Mouse (Mus musculus): ENCODE measurements around the gene Cacnb2. TPM values are rescaled to one million over a fixed set of nuclear protein-coding genes. Genes with fewer than 3 reads are reported as not detected.

Gene Cacnb2
- total and polyA plus RNA-seq, 2 experiments, result 0.06 to 0.46 TPM

GRCm38 (mm10) chr2:14620120-14620853 lies 17.4 kb downstream of the Cacnb2 start:
- H3K27ac ChIP-seq (replicated peaks; ENCODE audit: insufficient read depth, low read depth, low read length), result no peak overlapping the region
- H3K4me3 ChIP-seq (ENCODE audit: insufficient read depth, low read depth, low read length), result no peak overlapping the region
- H3K4me1 ChIP-seq (ENCODE audit: control insufficient read depth, insufficient read depth, low read length), result no peaks in the 10 kb centered on the region
- H3K27me3 ChIP-seq (ENCODE audit: control insufficient read depth, insufficient read depth, low read length), result no peaks in the 10 kb centered on the region
- H3K79me2 ChIP-seq (ENCODE audit: control insufficient read depth, insufficient read depth, low read length), result no peaks in the 10 kb centered on the region
- no peaks in the 10 kb centered on the region for H3K36me3 ChIP-seq (ENCODE audit: control insufficient read depth, insufficient read depth, low read length)
- WGBS, result 89% methylated on average over 6 of the region's 6 CpGs
- TF ChIP-seq POLR2A (IDR thresholded peaks at IDR 0.05; ENCODE audit: extremely low read depth, insufficient read depth, low read length) (no peak), CTCF (IDR thresholded peaks at IDR 0.05; ENCODE audit: low read depth, low read length) (no peak)
- no peak for DNase-seq (ENCODE audit: extremely low read depth, low read depth, low spot score)
- H3K9ac ChIP-seq (ENCODE audit: low read depth, low read length), result no peak overlapping the region

GRCm38 (mm10) chr2:14620891-14621290 lies 18.0 kb downstream of the Cacnb2 start:
- no peak overlapping the region for H3K4me3 ChIP-seq (ENCODE audit: insufficient read depth, low read depth, low read length)
- no peaks in the 10 kb centered on the region for H3K4me1 ChIP-seq (ENCODE audit: control insufficient read depth, insufficient read depth, low read length)
- H3K36me3 ChIP-seq (ENCODE audit: control insufficient read depth, insufficient read depth, low read length), result no peaks in the 10 kb centered on the region
- no peak overlapping the region for H3K9ac ChIP-seq (ENCODE audit: low read depth, low read length)
- no peaks in the 10 kb centered on the region for H3K27me3 ChIP-seq (ENCODE audit: control insufficient read depth, insufficient read depth, low read length)
- no peak for TF ChIP-seq CTCF (IDR thresholded peaks at IDR 0.05; ENCODE audit: low read depth, low read length)
- TF ChIP-seq POLR2A (IDR thresholded peaks at IDR 0.05; ENCODE audit: extremely low read depth, insufficient read depth, low read length), result no peak
- no peak overlapping the region for H3K27ac ChIP-seq (replicated peaks; ENCODE audit: insufficient read depth, low read depth, low read length)
- no peak for DNase-seq (ENCODE audit: extremely low read depth, low read depth, low spot score)
- WGBS, result 59% methylated on average over 4 of the region's 4 CpGs
- no peaks in the 10 kb centered on the region for H3K79me2 ChIP-seq (ENCODE audit: control insufficient read depth, insufficient read depth, low read length)

GRCm38 (mm10) chr2:14623820-14624219 lies 20.9 kb downstream of the Cacnb2 start:
- WGBS, result 82% methylated on average over 5 of the region's 5 CpGs

GRCm38 (mm10) chr2:14629814-14630492 lies 27.1 kb downstream of the Cacnb2 start:
- Histone ChIP-seq H3K27ac (replicated peaks; ENCODE audit: insufficient read depth, low read depth, low read length) (no peak overlapping the region), H3K36me3 (ENCODE audit: control insufficient read depth, insufficient read depth, low read length) (no peaks in the 10 kb centered on the region), H3K9ac (ENCODE audit: low read depth, low read length) (no peak overlapping the region), H3K79me2 (ENCODE audit: control insufficient read depth, insufficient read depth, low read length) (no peaks in the 10 kb centered on the region), H3K4me3 (ENCODE audit: insufficient read depth, low read depth, low read length) (no peak overlapping the region), H3K27me3 (ENCODE audit: control insufficient read depth, insufficient read depth, low read length) (no peaks in the 10 kb centered on the region), H3K4me1 (ENCODE audit: control insufficient read depth, insufficient read depth, low read length) (no peaks in the 10 kb centered on the region)
- DNase-seq (ENCODE audit: extremely low read depth, low read depth, low spot score), result no peak
- WGBS, result 78% methylated on average over 9 of the region's 9 CpGs
- no peak for TF ChIP-seq CTCF (IDR thresholded peaks at IDR 0.05; ENCODE audit: low read depth, low read length)
- TF ChIP-seq POLR2A (IDR thresholded peaks at IDR 0.05; ENCODE audit: extremely low read depth, insufficient read depth, low read length), result no peak

More at GRCm38 (mm10) chr2:14623820-14624219, 20.9 kb downstream of the Cacnb2 start:
- TF ChIP-seq POLR2A (IDR thresholded peaks at IDR 0.05; ENCODE audit: extremely low read depth, insufficient read depth, low read length) (no peak), CTCF (IDR thresholded peaks at IDR 0.05; ENCODE audit: low read depth, low read length) (no peak)
- Histone ChIP-seq H3K4me1 (ENCODE audit: control insufficient read depth, insufficient read depth, low read length) (no peaks in the 10 kb centered on the region), H3K27ac (replicated peaks; ENCODE audit: insufficient read depth, low read depth, low read length) (no peak overlapping the region), H3K79me2 (ENCODE audit: control insufficient read depth, insufficient read depth, low read length) (no peaks in the 10 kb centered on the region), H3K9ac (ENCODE audit: low read depth, low read length) (no peak overlapping the region), H3K27me3 (ENCODE audit: control insufficient read depth, insufficient read depth, low read length) (no peaks in the 10 kb centered on the region), H3K36me3 (ENCODE audit: control insufficient read depth, insufficient read depth, low read length) (no peaks in the 10 kb centered on the region), H3K4me3 (ENCODE audit: insufficient read depth, low read depth, low read length) (no peak overlapping the region)
- DNase-seq (ENCODE audit: extremely low read depth, low read depth, low spot score), result no peak

GRCm38 (mm10) chr2:14631590-14631989 lies 28.7 kb downstream of the Cacnb2 start:
- TF ChIP-seq CTCF (IDR thresholded peaks at IDR 0.05; ENCODE audit: low read depth, low read length) (no peak), POLR2A (IDR thresholded peaks at IDR 0.05; ENCODE audit: extremely low read depth, insufficient read depth, low read length) (no peak)
- no peaks in the 10 kb centered on the region for H3K4me1 ChIP-seq (ENCODE audit: control insufficient read depth, insufficient read depth, low read length)
- no peak overlapping the region for H3K4me3 ChIP-seq (ENCODE audit: insufficient read depth, low read depth, low read length)
- H3K9ac ChIP-seq (ENCODE audit: low read depth, low read length), result no peak overlapping the region
- no peaks in the 10 kb centered on the region for H3K36me3 ChIP-seq (ENCODE audit: control insufficient read depth, insufficient read depth, low read length)
- no peak overlapping the region for H3K27ac ChIP-seq (replicated peaks; ENCODE audit: insufficient read depth, low read depth, low read length)
- no peaks in the 10 kb centered on the region for H3K79me2 ChIP-seq (ENCODE audit: control insufficient read depth, insufficient read depth, low read length)
- DNase-seq (ENCODE audit: extremely low read depth, low read depth, low spot score), result peak; percentile 27
- no peaks in the 10 kb centered on the region for H3K27me3 ChIP-seq (ENCODE audit: control insufficient read depth, insufficient read depth, low read length)
- WGBS, result 80% methylated on average over 1 of the region's 1 CpGs

- no peaks in the 10 kb centered on the region for H3K79me2 ChIP-seq (ENCODE audit: control insufficient read depth, insufficient read depth, low read length)
- TF ChIP-seq CTCF (IDR thresholded peaks at IDR 0.05; ENCODE audit: low read depth, low read length), result no peak
- TF ChIP-seq POLR2A (IDR thresholded peaks at IDR 0.05; ENCODE audit: extremely low read depth, insufficient read depth, low read length), result no peak
- no peaks in the 10 kb centered on the region for H3K4me1 ChIP-seq (ENCODE audit: control insufficient read depth, insufficient read depth, low read length)
- WGBS, result 91% methylated on average over 2 of the region's 2 CpGs
- H3K9ac ChIP-seq (ENCODE audit: low read depth, low read length), result no peak overlapping the region
- no peaks in the 10 kb centered on the region for H3K27me3 ChIP-seq (ENCODE audit: control insufficient read depth, insufficient read depth, low read length)
- no peak overlapping the region for H3K4me3 ChIP-seq (ENCODE audit: insufficient read depth, low read depth, low read length)
- no peak for DNase-seq (ENCODE audit: extremely low read depth, low read depth, low spot score)
- no peaks in the 10 kb centered on the region for H3K36me3 ChIP-seq (ENCODE audit: control insufficient read depth, insufficient read depth, low read length)
- H3K27ac ChIP-seq (replicated peaks; ENCODE audit: insufficient read depth, low read depth, low read length), result no peak overlapping the region
Observed at GRCm38 (mm10) chr2:14633202-14633601, 30.3 kb downstream of the Cacnb2 start.

Data from liver, adult 2 months (tissue).